Mouse (Mus musculus): Measurements from ENCODE around the gene Brd7.

Gene Brd7

GRCm38 (mm10) chr8:88361708-88362428, at the start of gene Brd7:
Brd7 (minus strand) TSS chr8:88362194.
- DNase-seq: peak; percentile 95

DNA sequence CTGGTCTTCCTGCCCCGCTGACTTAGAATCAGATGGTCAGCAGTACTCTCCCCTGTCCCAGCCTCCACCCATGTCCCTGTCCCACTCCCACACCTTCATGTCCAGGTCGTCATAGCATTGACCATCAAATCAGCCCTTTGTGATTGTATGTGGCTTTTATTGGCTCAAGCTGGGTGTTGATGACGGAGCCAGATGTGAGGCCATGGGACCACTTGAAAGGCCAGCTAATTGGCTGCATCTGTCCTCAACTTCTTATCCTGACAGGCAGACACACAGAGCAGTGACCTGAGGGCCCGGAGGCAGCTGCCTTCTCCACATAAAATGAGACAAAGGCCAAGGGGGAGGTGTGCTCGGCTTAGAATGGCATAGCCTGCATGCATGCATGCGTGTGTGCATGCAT, 49.5 kb upstream of the Brd7 start:
- DNase-seq: no peak

GRCm38 (mm10) chr8:88409401-88409940, 47.5 kb upstream of the Brd7 start:
- DNase-seq: no peak

GRCm38 (mm10) chr8:88407716-88408115, 45.7 kb upstream of the Brd7 start:
- no peak for DNase-seq

- no peak for DNase-seq
These were observed 36.1 kb upstream of the Brd7 start for GRCm38 (mm10) chr8:88398060-88398459.

GRCm38 (mm10) chr8:88393298-88393697, 31.3 kb upstream of the Brd7 start:
- no peak for DNase-seq

- peak in 1 of 2 experiments; percentile 33 for DNase-seq
These were observed 28.8 kb upstream of the Brd7 start for GRCm38 (mm10) chr8:88390749-88391148.

GRCm38 (mm10) chr8:88388691-88389239, 26.8 kb upstream of the Brd7 start:
- no peak for DNase-seq

- no peak for DNase-seq
These were observed 25.9 kb upstream of the Brd7 start for GRCm38 (mm10) chr8:88387874-88388273.

GRCm38 (mm10) chr8:88383164-88383556, 21.2 kb upstream of the Brd7 start:
- no peak for DNase-seq

DNA sequence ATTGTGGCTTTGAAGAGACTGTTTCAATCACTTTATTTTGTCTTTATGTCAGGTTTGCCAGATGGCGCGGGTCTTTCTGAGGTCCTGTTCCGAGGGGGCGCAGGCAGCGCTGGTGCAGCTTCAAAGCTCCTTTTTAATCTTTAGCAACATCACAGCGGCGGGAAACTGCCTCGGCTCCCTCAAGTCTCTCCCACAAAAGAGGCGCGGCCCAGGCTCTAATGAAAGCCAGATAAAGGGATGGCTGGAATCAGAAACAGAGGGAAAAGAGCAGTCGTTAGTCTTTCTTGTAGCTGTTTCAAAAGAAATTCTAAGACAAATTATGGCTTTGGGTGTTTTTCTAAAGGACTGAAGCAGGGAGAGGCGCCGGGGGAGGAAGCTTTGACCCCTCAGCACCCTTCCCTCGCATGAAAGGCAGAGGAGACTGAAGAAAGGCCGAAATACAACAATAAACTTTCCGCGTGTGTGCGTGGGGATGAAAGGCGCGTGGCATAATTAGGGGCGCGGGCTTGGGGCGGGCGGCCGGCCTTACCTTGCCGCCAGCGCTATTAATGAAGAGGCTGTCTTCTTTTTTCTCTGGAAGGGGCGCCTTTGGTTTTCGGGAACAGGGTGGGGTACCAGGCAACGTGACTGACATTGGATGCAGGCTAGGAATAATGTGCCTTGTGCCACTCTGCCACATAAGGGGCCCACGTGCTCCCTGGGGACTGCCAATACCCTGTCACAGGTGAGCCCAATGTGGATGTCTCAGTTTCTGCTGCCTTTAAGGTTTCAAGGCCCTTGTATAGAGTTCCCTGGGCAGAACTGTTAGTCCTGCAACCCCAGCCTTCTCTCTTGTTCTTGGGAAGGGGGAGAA, 20.5 kb upstream of the Brd7 start:
- no peak for DNase-seq

DNA sequence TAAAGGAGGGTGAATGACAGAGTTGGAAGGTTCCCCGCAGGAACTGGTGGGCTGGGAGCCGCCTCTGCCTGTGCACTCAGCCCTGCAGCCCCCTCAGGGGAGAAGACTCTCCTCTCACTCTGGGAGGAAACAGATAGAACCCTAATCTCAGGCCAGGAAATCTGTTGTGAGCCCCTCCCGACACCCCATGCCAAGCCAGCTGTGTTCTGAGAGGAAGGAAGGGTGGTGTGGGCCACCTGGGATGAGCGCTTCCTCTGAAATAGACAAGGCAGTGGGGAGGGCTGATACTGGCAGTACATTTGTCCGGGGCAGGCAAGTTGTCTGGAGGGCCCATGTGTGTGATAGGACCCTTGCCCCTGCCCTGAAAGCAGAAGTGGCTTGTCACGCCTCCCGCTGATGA, 18.5 kb upstream of the Brd7 start:
- DNase-seq: no peak

DNA sequence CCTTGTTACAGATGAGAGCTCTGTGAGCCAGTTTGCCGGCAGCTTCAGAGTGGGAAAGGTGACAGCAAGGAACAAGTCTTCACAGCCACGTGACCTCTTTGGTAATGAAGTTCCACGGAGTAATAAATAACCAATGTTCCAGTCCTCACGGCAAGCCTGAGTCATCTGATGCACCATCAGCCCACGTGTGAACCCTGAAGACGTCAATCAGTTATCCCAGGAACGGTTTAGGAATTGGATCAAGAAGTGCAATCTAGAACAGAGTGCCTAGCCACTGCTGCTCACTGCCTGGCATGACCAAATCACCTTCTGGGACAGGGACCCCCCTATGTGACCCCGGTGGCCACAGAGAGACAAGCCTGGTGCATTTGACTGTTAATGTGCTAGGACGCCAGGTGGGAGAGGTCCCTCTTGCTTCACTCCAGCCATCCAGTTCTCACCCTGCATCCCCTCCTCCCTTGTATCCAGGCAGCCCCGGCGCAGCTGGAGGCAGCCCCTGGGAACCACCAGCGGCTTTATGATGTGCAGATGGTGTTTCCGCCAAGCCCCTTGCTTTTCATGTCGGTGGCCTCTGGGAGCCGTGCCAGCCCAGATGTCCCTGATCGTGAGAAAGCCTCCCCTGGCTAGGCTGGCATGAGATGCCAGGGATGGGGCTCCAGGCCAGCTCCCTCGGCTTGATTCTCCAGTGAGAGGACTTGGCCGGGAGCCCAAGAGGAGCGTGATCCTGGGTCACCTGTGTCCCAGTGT, 15.0 kb upstream of the Brd7 start:
- DNase-seq: peak; percentile 31 to 61

GRCm38 (mm10) chr8:88371522-88371921, 9.5 kb upstream of the Brd7 start:
- no peak for DNase-seq

DNA sequence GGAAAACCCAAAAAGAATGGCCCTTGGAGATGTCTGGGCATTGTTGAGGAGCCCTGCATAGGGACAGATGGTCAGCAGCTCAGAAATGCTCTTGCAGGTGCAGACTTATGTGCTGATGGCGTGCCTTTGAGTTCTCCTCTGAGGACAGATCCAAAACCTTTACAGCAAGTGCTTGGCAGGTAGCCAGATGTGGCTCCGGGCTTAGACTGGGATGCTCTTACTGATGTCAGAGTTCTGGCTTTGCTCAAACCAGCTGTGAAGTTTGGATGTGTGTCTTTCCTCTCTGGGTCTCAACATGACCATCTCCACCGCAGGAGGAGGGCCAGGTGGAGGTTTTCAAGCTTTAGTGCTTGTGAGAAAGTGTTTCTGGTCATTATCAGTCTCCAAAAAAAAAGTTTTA, 7.8 kb upstream of the Brd7 start:
- DNase-seq: no peak

GRCm38 (mm10) chr8:88369221-88369620, 7.2 kb upstream of the Brd7 start:
- DNase-seq: peak in 1 of 2 experiments; percentile 50

GRCm38 (mm10) chr8:88362446-88363150, 604 bp upstream of the Brd7 start:
- peak; percentile 18 to 36 for DNase-seq

- no peak for DNase-seq
These were observed 818 bp downstream of the Brd7 start for GRCm38 (mm10) chr8:88361044-88361707.

DNA sequence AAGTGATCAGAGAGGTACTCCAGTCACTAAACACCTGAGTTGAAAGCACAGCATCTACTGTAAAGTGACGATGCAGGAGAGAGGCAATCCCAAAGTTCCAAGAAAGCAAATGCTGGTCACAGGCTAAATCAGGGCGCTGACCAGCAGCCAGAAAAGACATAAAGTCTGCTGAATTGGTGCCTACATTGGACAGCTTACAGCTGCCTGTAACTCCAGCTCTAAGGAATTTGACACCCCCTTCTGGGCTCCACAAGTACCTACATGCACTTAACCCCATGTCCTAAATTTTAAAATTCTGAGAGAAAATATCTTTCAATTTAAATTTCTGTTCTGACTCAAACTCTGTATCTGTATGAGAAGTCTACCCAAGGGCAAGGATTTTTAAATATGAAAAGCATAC, 2.0 kb downstream of the Brd7 start:
- DNase-seq: no peak

GRCm38 (mm10) chr8:88357946-88358345, 4.0 kb downstream of the Brd7 start:
- no peak for DNase-seq

- DNase-seq: no peak
These were observed 4.6 kb downstream of the Brd7 start for GRCm38 (mm10) chr8:88357226-88357933.
